Mouse (Mus musculus) heart, adult 2 months (tissue): Measurements from ENCODE around the gene Trappc6b.

ENCODE experiments used
- CTCF ChIP-seq: fragments of 200-600 bp; IDR thresholded peaks from 2 replicates; pipeline ENCODE4 v1.8.1; 2022; ENCODE audit warnings: antibody characterized with exemption, mild to moderate bottlenecking, moderate library complexity
- EP300 ChIP-seq: fragments of 200-500 bp; IDR thresholded peaks from 2 replicates; pipeline ENCODE4 v1.6.1; 2011; ENCODE audit warnings: low read depth, low read length, control low read depth; ENCODE audit not compliant: insufficient read depth

DNA sequence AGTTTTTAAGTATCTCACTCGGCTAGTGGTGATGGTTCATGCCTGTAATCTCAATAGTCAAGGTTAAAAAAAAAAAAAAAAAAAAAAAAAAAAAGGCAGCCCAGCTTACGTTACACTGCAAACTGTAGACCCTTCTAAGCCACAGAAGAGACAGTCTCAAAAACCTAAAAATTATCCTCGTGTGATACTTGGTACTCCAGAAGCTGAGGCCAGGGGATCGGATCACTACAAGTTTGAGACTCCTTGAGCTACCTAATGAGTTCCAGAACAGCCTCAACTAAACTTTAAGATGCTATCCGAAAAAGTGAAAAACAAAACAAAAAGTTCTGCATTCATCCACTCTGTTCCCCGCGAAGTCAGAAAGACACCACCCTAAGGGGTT is 48.6 kb downstream of the Trappc6b start:
- TF ChIP-seq CTCF (no peak), EP300 (no peak)
